Mouse (Mus musculus): ENCODE measurements around the gene Gm128.

GRCm38 (mm10) chr3:95276428-95276934 lies 35.1 kb upstream of the Gm128 start:
- no peak for TF ChIP-seq CTCF (IDR thresholded peaks at IDR 0.05; ENCODE audit: low read depth)
- TF ChIP-seq EP300 (IDR thresholded peaks at IDR 0.05; ENCODE audit: low read depth): no peak
